ENCODE assay signal across 10 mouse cellular contexts in genomic region chr9:112799583-112800220, GRCm38 (mm10).
"Had no signal": no experiment of that assay in that cellular context is flagged by ENCODE, and none has a peak within 500 bp of the region (broad histone marks: within the 10 kb centered on the region; RNA-seq: fewer than 3 reads in every experiment).

No protein-coding gene starts in this region.

- H3K27ac ChIP-seq: limb, embryonic 13.5 days; liver, embryonic 14.5 days; stomach, embryonic 15.5 days had no signal

- DNase-seq: kidney, adult 18-20 months; kidney, postnatal 25 days; layer of hippocampus, adult 9-11 months; layer of hippocampus, postnatal 36 days; lung, adult 18-20 months; right cerebral cortex, postnatal 14 days; thymus, postnatal 4 days had no signal

- H3K9ac ChIP-seq: limb, embryonic 13.5 days; liver, embryonic 14.5 days; stomach, embryonic 15.5 days had no signal

- H3K4me3 ChIP-seq: limb, embryonic 13.5 days; stomach, embryonic 15.5 days had no signal

- H3K36me3 ChIP-seq: limb, embryonic 13.5 days; stomach, embryonic 15.5 days had no signal

- H3K27me3 ChIP-seq: limb, embryonic 13.5 days; stomach, embryonic 15.5 days had no signal

- H3K9me3 ChIP-seq: limb, embryonic 13.5 days; stomach, embryonic 15.5 days had no signal

- H3K4me2 ChIP-seq: limb, embryonic 13.5 days; stomach, embryonic 15.5 days had no signal

- H3K4me1 ChIP-seq: limb, embryonic 13.5 days; stomach, embryonic 15.5 days had no signal
